Mouse (Mus musculus) cerebral cortex, adult 2 months (tissue): ENCODE data around the gene Parp3.

Experiments used
- WGBS: fragments of 180-500 bp; shearing (Covaris S2); methylation state at CpG from one replicate; pipeline ENCODE4 v1.1.7; 2018; 5-methylcytosine and 5-hydroxymethylcytosine counted together

The Parp3 gene

DNA sequence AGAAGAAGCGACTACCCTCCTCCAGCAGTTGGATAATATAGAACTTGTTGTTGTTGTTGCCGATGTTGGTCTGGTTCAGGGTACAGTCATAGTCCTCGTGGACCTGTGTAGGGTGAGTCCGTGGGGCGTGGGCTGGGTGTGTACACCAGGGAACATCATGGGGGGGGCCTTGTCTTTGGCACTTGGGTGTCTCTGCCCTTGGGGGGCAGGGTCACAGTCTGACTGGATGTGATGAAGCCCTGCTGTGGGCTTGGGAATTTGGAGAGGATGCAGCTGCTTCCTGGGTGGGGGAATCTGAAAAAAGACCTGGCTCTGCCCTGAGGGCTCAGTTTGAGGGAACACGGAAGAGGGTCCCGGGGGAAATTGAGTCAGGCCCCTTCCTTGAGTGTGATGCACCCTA, 1.7 kb downstream of the Parp3 start:
- WGBS = 58% methylated on average over 7 of the region's 7 CpGs

DNA sequence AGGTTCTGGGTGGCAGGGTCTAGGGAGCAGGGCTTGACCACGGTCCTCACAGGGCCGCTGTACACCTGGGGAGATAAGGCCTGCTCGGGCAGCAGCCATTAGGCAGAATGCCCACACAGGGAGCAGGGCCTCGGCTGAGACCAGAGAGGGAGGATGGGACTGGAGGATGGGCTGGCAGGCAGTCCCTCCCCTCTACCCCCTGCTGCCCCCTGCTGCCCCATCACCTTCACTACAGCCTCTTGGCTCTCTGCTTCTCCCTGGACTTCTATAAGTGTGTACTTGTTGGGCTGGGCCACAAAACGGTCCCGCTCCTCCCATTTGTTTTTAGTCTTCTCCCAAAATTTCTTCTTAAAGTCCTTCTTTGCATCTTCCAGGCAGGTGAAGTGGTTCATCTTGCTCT, 2.3 kb downstream of the Parp3 start:
- WGBS = 26% methylated on average over 6 of the region's 6 CpGs

DNA sequence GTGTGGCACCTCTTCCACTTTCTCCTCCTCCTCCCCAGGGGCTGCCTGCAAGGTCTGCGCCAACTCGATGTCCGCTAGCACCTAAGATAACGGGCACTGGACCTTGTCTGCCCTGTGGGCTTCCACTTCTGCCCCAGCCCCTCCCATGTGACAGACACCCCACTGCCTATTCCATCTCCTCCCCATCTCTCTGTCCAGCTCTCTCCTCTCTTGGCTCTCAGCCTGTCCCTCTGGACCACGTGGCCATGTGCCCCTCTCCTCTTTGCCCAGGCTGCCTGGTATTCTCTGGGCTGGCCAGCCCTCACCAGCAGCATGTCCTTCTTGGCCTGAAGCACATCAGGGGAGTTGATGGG, 3.0 kb downstream of the Parp3 start:
- 81% methylated on average over 5 of the region's 5 CpGs for WGBS

DNA sequence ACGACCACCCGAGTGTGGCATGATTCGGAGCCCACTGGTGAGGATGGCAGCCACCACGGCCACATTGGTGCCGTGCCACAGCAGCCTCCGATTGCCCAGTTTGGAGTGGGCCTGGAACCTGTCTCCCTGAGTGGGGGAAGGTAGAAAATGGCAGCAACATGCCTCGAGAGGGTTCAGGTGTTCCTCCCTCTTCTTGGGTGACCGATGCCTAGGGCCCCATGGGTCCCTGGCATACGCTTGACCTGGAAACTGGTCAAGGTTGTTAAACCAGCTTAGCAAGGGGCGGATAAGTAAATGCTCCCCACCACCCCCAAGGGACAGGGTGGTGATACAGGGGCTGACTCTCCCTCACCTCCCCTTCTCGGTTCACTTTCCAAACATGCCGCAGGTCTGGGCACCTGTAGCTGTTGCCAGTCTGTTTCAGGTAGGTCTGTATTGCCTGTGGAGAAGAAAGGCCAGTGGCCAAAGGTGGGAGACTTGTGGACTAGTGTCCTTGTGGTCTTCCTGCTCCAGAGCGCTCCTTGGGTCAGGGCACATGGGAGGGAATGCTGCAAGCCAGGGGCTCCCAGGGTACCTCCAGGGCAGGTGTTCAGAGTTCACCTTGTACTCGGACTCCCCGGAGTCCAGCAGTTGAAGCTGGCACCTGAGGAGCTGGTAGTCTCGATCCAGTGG, 3.5 kb downstream of the Parp3 start:
- WGBS = 92% methylated on average over 16 of the region's 16 CpGs

DNA sequence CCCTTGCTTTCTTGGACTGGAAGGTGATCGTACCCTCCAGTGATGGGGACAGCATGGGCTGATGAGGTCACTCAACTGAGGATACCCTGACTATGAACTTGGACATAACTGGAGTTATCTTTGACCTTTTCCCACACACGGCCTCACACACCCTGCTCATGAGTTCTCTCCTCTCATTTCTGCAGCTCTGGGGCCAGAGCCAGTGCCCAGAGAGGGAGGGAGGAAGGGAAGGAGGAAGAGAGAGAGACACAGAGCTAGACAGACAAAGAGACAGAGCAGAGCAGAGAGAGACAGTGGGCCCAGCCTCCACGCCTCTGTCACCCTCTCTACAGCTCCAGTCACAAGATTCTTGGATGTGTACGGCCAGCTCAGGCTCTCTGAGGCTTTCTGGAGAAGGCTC, 4.4 kb downstream of the Parp3 start:
- 70% methylated on average over 4 of the region's 4 CpGs for WGBS

DNA sequence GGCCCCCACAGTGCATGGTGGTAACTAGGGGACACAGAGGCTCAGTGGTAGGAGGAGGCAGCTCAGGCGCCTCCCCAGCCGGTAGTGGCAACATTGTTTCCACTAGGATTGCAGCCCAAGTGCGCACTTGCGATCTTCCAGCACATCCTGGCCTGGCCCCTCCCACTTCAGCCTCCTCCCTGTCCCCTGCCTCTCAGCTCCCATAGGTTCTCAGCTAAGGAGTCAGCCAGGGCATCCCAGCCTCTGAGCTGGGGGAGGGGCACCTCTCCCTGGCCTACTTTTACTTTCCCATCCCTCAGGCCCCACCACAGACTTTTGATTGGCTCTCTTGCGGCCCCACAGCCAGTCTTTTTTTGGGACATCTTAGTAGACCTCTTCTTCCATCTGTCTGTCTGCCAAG, 4.9 kb downstream of the Parp3 start:
- WGBS = 35% methylated on average over 5 of the region's 5 CpGs

DNA sequence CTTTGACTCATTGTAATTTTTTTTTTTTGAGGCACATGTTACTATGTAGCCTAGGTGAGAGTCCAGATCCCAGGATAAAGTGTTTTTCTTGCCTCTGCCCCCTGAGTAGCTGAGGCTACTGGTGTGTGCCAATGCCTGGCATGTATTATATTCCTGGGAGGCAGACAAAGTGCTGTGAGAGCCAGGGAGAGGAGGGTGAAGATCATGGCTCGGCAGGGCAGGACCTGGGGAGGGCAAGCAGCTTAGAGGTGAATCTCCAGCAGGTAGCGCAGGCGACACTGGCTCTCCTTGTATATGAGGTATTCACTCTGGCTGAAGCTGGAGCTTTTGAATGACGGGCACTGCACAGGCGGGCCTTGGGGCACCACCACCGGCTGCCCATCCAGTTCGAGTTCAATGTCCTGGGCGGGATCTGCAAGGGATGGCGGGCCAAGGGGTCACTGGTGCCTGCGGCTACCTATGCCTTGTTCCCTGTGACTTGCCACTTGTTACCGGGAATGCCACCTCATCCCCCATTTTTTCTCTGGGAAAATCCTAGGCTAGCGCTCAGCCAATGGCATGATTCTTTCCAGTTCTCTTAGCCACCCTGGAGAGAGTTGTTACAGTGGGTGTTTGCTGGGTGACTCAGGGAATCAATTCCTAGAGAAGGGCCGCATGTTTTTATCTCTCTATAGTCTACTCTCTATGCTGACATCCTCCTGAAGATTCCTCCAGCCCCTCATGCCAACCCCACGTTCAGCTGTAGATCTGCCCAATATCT, 5.6 kb downstream of the Parp3 start:
- WGBS = 65% methylated on average over 14 of the region's 14 CpGs

DNA sequence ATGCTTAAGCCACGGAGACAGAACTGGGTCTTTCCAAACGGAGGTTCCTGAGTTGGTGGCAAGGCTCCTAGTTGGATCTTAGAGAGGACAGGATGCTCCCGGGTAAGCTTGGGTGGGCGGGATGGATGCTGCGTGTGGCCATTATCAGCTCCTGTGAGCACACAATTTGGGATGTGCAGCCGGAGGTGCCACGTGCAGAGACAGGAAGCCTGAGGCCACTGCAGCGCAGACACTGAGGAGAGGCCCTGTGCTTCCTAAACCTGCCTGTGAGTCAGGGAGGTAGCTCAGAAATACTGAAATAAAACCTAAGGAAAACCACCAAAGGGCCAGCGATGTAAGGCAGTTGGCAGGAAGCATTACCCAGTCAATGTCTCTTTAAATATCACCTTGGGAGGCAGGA, 7.0 kb downstream of the Parp3 start:
- 62% methylated on average over 9 of the region's 9 CpGs for WGBS

DNA sequence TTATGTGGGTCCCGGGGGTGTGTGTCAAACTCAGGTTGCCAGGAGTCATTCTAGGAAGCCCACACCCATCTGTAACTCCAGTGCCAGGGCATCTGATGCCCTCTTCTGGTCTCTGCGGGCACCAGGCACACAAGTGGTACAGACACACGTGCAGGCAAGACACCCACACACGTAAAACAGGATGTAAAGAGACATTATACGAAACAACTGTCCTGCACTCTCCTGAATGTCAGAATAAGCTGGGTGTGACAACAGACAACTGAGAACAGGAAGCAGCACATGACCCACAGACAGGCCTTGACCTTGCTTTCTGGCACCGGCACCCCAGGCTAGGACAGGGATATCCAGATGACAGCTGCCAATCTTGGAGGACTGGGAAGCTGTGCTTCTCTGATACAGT, 7.4 kb downstream of the Parp3 start:
- WGBS = 50% methylated on average over 6 of the region's 6 CpGs

DNA sequence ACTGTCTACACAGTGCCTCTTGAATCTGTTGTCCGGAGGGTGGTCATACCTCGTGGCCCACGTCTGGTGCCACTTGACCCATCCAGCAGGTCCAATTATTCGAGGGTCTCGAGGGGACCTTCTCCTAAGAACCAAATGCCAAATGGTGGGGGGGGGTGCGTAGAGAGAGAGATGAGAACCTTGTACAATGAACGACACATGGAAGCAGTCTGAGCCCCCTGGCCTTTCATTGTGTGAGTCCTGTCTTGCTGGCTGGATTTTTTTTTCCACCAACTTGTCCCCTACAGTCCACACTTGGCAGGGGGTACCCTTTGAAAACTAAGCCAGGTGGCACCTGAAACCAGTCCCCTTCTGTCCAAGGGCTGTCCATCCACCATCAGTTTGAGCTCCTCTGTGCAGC, 9.0 kb downstream of the Parp3 start:
- WGBS = 89% methylated on average over 7 of the region's 7 CpGs

DNA sequence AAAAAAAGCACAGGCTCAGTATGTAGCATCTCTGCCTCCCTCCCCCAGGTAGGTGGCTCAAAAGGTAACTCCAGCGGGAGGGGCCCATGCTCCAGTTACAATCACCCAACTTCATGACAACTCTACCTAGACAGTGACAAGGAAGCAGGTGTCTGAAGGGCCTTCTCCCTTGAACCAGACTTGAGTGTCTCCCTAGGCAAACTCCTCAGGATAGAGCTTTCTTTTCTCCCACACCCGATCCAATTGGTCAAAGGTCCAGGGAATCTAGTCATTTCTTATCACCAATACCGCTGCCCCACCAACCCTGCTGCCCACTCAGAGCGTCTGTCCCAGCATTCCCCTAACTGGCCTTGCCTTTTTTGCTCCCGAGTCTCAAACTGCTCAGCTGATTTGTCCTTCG, 10.0 kb downstream of the Parp3 start:
- WGBS = 91% methylated on average over 6 of the region's 6 CpGs

DNA sequence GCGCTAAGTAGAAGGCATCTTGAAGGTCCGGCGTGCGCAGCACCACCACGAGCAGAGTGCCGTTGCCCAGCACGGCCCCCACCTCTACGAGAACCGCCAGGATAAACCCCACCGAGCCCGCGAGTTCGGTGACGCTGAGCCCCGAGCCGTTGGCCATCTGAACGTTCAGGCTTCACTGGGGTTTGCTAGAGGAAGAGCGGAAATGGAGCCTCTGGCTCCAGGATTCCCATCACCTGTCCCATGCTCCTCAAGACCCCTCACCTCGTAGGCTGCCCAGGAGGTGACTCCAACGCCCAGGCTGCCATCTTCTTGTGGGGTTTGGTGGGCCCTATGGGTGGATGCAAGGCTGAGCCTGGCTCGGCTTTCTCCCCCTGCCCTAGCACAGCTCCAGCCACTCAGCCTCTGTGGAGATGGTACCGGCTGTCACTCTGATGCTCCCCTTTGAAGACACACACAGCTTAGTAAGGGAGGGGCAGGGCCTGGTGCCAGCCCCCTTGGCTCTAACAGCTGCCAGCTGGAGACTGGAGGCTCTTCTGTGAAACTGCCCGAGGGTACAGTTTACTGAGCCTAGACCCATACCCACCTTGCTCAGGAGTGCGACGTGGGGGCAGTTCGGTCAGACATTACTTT, 11.1 kb downstream of the Parp3 start, which contains the start of gene Gpr62:
Gene Gpr62 (minus strand): TSS at position 368 of the 630 bp plus-strand sequence.
- 14% methylated on average over 26 of the region's 26 CpGs for WGBS

DNA sequence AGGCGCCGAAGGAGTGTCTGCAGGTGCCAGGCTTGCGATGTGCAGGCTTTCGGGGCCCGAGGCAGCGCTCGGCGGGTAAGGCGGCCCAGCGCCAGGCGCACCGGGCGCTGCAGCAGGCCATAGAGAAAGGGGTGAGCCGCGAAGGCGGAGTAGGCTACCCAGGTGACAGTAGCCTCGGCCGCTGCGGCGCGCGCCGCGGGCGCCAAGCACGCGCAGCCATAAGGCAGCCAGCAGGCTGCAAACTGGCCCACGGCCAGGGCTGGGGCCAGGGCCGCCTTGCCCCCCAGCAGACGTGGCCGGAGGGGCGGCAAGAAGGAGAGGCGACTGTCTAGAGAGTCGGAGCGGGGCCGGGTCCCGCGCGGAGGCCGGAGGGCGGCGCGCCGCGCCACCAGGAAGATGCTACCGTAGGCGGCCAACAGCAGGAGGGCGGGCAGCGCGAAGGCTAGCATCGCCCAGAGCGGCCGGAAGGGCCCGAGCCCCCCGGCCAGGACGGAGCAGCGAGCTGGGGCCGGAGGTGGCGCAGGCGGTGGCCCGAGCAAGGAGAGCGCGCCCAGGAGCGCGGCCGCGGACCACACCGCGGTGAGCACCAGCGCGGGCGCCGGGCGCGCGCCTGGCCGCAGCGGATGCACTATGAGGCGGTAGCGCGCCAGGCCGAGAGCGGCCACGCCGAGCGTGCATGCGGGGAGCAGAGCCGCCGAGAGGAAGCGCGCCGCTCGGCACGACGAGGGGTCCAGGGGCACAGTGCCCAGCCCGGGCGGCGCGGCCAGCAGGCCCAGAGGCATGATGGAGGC, 11.8 kb downstream of the Parp3 start:
- 1% methylated on average over 99 of the region's 99 CpGs for WGBS

DNA sequence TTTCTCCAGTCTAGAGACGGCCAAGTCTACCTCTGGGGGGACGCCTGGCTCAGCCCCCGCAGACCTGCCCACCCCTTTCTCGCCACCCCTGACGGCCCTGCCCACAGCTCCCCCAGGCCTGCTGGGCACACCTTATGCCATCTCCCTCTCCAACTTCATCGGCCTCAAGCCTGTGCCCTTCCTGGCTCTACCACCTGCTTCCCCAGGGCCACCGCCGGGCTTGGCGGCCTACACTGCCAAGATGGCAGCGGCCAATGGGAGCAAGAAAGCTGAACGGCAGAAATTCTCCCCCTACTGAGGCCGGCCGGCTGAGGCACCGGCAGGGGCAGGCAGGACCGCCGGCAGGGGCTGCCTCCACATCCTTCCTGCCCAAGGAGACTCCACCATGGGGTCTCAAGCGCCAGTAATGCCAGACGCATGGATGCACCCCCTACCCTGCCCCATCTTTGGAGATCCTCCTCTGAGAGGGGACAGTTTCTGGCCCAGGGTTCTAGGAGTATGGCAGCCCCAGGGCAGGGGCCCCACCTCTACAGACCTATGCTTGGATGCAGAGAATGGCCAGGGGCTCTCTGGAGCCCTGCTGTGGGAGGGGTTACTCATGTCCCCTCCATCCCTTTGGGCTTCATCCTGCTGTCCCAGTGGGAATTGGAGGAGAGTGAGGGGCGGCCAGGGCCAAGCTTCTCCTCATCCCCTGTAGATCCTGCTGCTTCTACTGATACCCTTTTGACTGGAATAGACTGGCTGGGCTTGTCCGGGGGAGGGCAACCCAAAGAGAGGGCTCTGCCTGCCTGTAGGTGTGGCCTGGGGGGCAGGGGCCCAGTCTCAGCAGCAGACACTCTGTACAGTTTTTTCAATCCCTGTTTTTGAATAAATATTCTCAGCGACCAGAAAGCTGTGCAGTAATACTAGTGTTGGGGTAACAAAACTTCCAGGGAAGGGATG, 13.4 kb downstream of the Parp3 start:
- WGBS = 73% methylated on average over 21 of the region's 21 CpGs

DNA sequence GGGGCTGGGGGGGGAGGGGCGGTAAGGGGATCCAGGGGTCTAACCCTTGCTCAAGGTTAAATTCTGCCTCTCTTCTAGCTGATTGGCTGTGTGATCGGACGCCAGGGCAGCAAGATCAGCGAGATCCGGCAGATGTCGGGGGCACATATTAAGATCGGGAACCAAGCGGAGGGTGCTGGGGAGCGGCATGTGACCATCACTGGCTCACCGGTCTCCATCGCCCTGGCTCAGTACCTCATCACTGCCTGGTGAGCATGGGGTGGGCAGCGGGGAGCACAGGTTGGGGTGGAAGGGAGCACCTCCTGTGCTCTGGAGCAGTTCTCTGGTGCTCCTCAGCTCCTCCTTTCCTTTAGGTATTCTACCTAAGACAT, 14.3 kb downstream of the Parp3 start:
- 95% methylated on average over 12 of the region's 12 CpGs for WGBS

DNA sequence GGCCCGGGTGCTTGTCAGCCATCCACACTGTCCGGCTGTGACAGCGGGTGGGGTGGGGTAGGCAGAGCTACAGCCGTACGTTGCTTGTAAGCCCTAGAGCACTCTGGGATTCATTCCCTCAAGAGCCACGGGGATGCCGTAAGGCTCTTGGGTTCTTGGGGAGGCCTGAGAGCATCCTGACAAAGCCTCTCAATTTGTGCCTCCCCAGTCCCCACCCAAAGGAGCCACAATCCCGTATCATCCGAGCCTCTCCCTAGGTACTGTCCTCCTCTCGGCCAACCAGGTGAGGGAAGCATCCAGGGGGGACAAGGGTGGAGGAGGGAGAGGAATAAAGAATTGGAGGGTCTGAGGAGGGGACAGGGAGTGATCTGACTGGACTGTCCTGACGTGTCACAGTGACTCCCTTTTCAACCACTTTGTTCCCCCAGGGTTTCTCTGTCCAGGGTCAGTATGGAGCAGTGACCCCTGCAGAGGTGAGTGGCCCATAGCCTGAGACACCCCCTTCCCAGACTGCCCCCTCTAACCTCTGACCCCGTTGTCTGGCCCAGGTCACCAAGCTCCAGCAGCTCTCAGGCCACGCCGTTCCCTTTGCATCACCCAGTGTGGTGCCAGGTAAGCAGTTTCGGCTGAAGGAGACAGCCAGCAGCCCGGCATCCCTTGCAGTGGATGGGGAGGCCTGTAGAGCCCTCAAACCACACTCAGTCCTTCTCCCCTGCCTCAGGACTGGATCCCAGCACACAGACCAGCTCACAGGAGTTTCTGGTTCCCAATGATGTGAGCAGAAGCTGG, 14.9 kb downstream of the Parp3 start:
- 83% methylated on average over 16 of the region's 16 CpGs for WGBS

DNA sequence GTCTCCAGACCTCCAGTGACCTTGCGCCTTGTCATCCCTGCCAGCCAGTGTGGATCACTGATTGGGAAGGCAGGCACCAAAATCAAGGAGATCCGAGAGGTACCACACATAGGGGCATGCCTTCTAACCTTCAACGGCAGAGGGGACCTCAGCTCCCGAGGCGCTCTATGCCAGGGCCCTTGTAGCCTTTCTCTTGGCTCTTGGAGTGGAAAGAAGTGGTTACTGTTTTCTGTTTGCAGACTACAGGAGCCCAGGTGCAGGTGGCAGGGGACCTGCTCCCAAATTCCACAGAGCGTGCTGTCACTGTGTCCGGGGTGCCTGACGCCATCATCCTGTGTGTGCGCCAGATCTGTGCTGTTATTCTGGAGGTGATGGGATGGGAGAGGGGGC, 15.7 kb downstream of the Parp3 start:
- WGBS = 81% methylated on average over 9 of the region's 9 CpGs

DNA sequence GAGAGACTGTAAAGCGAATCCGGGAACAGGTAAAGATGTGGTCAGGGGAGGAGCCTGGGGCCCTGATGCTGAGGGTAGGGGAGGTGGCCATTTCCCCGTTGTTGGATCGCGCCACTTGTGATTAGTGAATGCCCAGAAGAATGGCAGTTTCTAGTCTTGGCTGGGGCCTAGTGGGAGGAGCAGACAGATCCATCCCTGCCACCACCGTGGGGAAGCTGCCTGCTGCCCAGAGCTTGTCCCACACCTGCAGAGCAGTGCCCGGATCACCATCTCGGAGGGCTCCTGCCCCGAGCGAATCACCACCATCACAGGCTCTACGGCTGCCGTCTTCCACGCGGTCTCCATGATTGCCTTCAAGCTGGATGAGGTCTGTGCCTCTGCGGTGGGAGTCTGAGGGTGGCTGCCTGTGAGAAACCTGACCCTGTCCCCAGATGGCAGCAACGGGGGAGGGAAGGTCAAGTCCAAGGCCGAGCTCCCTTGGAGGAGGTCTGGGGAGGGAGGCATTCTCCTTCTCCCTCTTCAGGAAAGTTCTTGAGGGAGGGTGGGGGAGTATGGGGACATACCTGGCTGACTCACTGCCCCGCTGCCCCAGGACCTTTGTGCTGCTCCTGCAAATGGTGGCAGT, 16.2 kb downstream of the Parp3 start:
- 66% methylated on average over 18 of the region's 18 CpGs for WGBS

DNA sequence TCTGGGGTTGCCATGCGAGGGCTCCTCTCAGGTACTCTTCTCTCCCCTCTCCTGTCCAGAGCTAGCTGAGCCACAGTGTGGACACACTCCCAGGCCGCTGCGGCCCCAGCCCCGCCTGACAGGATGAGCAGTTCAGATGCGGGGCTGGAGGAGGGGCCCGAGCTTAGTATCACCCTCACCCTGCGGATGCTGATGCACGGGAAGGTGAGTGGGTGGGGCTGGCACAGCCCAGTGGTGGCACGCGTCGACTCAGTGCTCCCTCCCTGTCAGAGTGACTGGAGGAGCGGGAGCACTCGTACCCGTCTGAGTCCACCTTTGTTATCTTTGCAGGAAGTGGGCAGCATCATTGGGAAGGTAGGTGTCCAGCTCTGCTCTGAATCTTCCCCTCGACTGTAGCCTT, 16.8 kb downstream of the Parp3 start:
- 45% methylated on average over 15 of the region's 15 CpGs for WGBS

DNA sequence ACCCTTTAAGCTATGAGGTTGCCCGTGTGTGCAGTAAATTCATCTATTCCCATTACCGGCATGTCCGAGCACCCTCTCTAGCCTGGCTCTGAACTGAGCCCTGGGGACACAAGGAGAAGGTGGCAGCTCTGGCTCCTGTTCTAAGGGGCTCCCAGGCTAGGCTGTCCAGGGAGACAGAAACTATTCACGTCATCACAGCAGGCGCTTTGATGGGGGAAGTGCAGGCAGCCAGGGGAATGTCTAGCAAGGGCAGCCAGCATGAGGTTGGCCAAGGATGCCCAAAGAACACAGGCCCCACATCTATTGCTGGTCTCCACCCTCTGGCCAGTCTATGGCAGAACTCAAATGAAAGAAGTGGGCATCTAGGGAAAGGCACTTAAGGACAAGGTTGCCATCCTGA, 18.8 kb downstream of the Parp3 start:
- 57% methylated on average over 5 of the region's 5 CpGs for WGBS
